Mouse (Mus musculus): Measurements from ENCODE around the gene Arl8b.

- TF ChIP-seq CTCF (conservative IDR thresholded peaks at IDR 0.05; ENCODE audit: low read length) = no peak
- no peak for TF ChIP-seq NANOG (IDR thresholded peaks at IDR 0.05; ENCODE audit: borderline replicate concordance, low read length)
- TF ChIP-seq POU5F1 (IDR thresholded peaks at IDR 0.05; ENCODE audit: borderline replicate concordance, low read length) = no peak
These were observed 1.2 kb downstream of the Arl8b start for GRCm38 (mm10) chr6:108784056-108784455.
